Mouse (Mus musculus): Measurements from ENCODE around the gene Btbd9.

DNA sequence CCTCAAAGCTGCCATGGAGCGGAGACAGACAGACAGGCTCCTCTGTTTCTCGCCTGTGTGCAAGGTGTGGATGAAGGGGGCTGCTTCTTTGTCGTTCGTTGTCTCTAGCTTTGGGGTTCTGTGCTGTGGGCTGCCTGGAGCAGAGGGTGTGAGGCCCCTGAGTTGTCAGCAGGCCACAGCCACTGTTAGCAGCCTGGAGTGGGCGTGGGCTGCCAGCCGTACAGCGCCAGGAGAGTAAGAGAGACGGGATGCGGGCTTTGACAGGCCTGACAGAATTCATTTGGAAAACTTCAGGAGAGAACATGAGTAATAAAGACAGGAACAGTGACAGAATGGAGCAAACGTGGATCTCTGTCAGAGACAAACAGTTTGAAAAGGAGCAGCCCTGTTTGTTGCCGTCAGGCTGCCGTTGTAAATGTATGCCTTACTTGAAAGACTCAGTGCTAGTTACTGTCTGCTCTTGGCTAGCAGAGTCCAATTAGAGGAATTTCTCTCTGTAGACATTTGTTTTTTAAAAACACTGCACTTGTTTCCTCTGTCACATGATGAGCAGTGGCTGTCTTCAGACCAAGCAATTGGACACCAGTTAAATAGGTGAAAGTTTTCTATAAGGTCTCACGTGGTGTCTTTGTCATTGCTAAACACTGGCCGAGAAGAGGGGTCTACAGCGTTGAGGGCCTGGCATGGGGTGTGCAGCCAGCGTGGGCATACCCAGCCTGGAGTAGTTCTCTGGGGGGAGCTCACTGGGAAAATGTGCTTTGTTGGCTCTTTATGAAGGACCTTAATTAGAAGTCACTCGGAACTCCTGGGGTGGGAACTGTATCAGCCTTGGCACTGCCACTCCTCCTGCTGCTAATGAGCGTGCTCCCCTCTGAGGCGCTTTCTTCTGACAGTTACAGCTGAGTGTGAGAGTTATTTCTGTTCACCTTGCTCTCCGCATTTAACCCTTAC lies 388.0 kb downstream of the Btbd9 start:
- TF ChIP-seq POLR2A (IDR thresholded peaks at IDR 0.05; ENCODE audit: low read depth, low read length) (no peak), CTCF (IDR thresholded peaks at IDR 0.05; ENCODE audit: extremely low read depth, insufficient read length, insufficient replicate concordance, low read depth, low read length) (no peak)

All from small intestine, adult 2 months (tissue).